Mouse (Mus musculus) heart, adult 2 months (tissue): Measurements from ENCODE around the gene Rnf130. TPM values are rescaled to one million over a fixed set of nuclear protein-coding genes. Genes with fewer than 3 reads are reported as not detected.

Experiments used
- DNase-seq, 2 experiments: peaks; one replicate each; pipeline ENCODE4 v3.0.0; 2021
- H3K27ac ChIP-seq: fragments of 200-600 bp; 2 replicates; pipeline ENCODE4 v1.8.1; 2022
- H3K27me3 ChIP-seq: fragments of 200-500 bp; 2 replicates; pipeline ENCODE4 v1.6.1; 2012; ENCODE audit warnings: mild to moderate bottlenecking, low read length, inconsistent platforms, mixed read lengths; ENCODE audit not compliant: control insufficient read depth, insufficient read depth
- H3K36me3 ChIP-seq: fragments of 200-500 bp; 2 replicates; pipeline ENCODE4 v1.6.1; 2012; ENCODE audit warnings: low read length, inconsistent platforms; ENCODE audit not compliant: control insufficient read depth, insufficient read depth
- H3K4me1 ChIP-seq: fragments of 200-500 bp; 2 replicates; pipeline ENCODE4 v1.6.1; 2011; ENCODE audit warnings: low read length; ENCODE audit not compliant: control insufficient read depth, insufficient read depth
- H3K4me3 ChIP-seq: fragments of 200-600 bp; 2 replicates; pipeline ENCODE4 v1.8.1; 2022
- H3K79me2 ChIP-seq: fragments of 200-500 bp; replicated peaks from 2 replicates; pipeline ENCODE4 v1.6.1; 2012; ENCODE audit warnings: mild to moderate bottlenecking, inconsistent platforms, low read length, moderate library complexity, mixed read lengths; ENCODE audit not compliant: control insufficient read depth, insufficient read depth
- H3K9ac ChIP-seq: fragments of 200-500 bp; 2 replicates; pipeline ENCODE4 v1.6.1; 2012; ENCODE audit warnings: low read depth, mild to moderate bottlenecking, control low read depth, inconsistent platforms, low read length, mixed read lengths
- CTCF ChIP-seq: fragments of 200-600 bp; IDR thresholded peaks from 2 replicates; pipeline ENCODE4 v1.8.1; 2022; ENCODE audit warnings: antibody characterized with exemption, mild to moderate bottlenecking, moderate library complexity
- EP300 ChIP-seq: fragments of 200-500 bp; IDR thresholded peaks from 2 replicates; pipeline ENCODE4 v1.6.1; 2011; ENCODE audit warnings: low read depth, low read length, control low read depth; ENCODE audit not compliant: insufficient read depth
- POLR2A ChIP-seq: fragments of 200-500 bp; IDR thresholded peaks from 2 replicates; pipeline ENCODE4 v1.6.1; 2011; ENCODE audit warnings: mild to moderate bottlenecking, low read depth, low read length, control low read depth; ENCODE audit not compliant: insufficient read depth
- WGBS: fragments of 180-500 bp; shearing (Covaris S2); methylation state at CpG from one replicate; pipeline ENCODE4 v1.1.7; 2018; 5-methylcytosine and 5-hydroxymethylcytosine counted together
- intact Hi-C: fragments of 180-260 bp; cut with DNase I; formaldehyde crosslinking; loops from one replicate; pipeline ENCODE4 v1.15.1; 2025
- polyA plus RNA-seq: library from polyadenylated mRNA; depleted of rRNA; stranded (reverse); fragments of >200 nt; gene quantifications from 2 replicates; pipeline ENCODE4 v1.2.3, GENCODE M21; 2012
- total RNA-seq, 2 experiments: library from RNA; stranded (reverse); gene quantifications; 2 replicates each; pipeline ENCODE4 v1.2.3; 2021

Gene Rnf130
- total and polyA plus RNA-seq, 3 experiments: 26.6 to 53.2 (median 49.5) TPM

GRCm38 (mm10) chr11:50104016-50104415, 78.9 kb downstream of the Rnf130 start:
- intact Hi-C loops: no loop called here
- Histone ChIP-seq H3K4me1 (peaks cover 10% of the 10 kb centered on the region), H3K9ac (no peak overlapping the region), H3K36me3 (peaks cover 6% of the 10 kb centered on the region; the same call in 1 of the 2 replicates), H3K79me2 (no peaks in the 10 kb centered on the region), H3K27ac (no peak overlapping the region), H3K27me3 (no peaks in the 10 kb centered on the region), H3K4me3 (no peak overlapping the region)
- 78% methylated on average over 6 of the region's 6 CpGs for WGBS
- TF ChIP-seq CTCF (no peak), EP300 (no peak), POLR2A (no peak)
- DNase-seq: no peak

- intact Hi-C loops: loop anchor here (5.0 kb wide), 1 partner anchor 38 kb away; no protein-coding TSS in a partner anchor
- Histone ChIP-seq H3K27ac (no peak overlapping the region), H3K9ac (no peak overlapping the region), H3K4me1 (peaks cover 10% of the 10 kb centered on the region), H3K27me3 (no peaks in the 10 kb centered on the region), H3K79me2 (no peaks in the 10 kb centered on the region), H3K4me3 (no peak overlapping the region), H3K36me3 (0 out of 2 replicates have a peak, but pooled peaks cover 2% of the 10 kb centered on the region)
- no peak for DNase-seq
- WGBS: 80% methylated on average over 5 of the region's 5 CpGs
- TF ChIP-seq CTCF: no peak
- TF ChIP-seq POLR2A: no peak
- TF ChIP-seq EP300: no peak
These were observed 80.1 kb downstream of the Rnf130 start for GRCm38 (mm10) chr11:50105237-50105636.

DNA sequence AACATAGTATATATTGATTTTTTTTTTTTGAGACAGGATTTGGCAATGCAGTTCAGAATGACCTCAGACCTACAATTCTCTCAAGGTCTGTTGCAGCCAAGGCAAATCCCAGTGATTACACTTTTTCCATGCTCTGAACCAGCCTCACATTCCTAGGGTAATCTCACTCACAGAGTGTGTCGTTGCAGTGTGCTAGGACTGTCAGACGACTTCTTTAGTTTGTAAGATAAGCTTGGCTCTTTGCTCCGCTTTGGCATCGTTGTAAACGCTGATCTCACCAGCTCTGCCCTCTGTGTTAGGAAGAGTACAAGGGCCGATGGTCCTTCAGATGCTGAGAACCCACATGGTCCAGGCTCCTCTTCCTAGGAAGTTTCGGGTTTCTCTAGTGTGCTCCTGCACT, 80.9 kb downstream of the Rnf130 start:
- TF ChIP-seq EP300 (no peak), POLR2A (no peak), CTCF (no peak)
- 36% methylated on average over 7 of the region's 7 CpGs for WGBS
- Histone ChIP-seq H3K27ac (no peak overlapping the region), H3K4me3 (no peak overlapping the region), H3K36me3 (0 out of 2 replicates have a peak, but pooled peaks cover 2% of the 10 kb centered on the region), H3K9ac (no peak overlapping the region), H3K79me2 (no peaks in the 10 kb centered on the region), H3K4me1 (peaks cover 10% of the 10 kb centered on the region), H3K27me3 (no peaks in the 10 kb centered on the region)
- intact Hi-C loops: loop anchor here (5.0 kb wide), 1 partner anchor 39 kb away; no protein-coding TSS in a partner anchor
- DNase-seq: no peak

GRCm38 (mm10) chr11:50108823-50109244, 83.7 kb downstream of the Rnf130 start:
- Histone ChIP-seq H3K9ac (no peak overlapping the region; the same call in 1 of the 2 replicates), H3K4me3 (no peak overlapping the region), H3K4me1 (peaks cover 10% of the 10 kb centered on the region), H3K27me3 (no peaks in the 10 kb centered on the region), H3K27ac (peak overlapping the region; percentile 64), H3K36me3 (0 out of 2 replicates have a peak, but pooled peaks cover 2% of the 10 kb centered on the region), H3K79me2 (no peaks in the 10 kb centered on the region)
- intact Hi-C loops: loop anchor here (2.0 to 5.0 kb wide), 2 partner anchors 42 to 84 kb away; partner anchors contain the start of gene Rnf130
- DNase-seq: peak in 1 of 2 experiments; percentile 33
- 42% methylated on average over 8 of the region's 8 CpGs for WGBS
- TF ChIP-seq POLR2A: peak; percentile 20; the same call in 1 of the 2 replicates
- TF ChIP-seq EP300: no peak

DNA sequence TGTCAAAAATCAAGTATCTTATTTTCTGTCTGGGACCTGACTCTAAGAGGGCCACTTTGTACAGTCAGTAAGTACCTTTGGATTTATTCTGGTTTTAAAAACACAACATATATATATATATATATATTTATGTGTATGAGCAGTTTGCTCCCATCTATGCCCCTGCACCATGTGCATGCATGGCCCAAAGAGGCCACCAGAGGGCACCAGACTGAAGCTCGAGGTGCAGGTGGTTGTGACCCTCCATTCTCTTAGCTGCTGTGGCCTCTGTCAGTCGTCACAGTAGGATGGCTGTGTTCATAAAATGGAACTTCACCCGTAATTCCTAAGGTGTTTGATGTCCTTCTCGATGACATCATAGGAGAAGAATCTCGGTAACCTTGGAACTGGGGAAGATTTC, 89.2 kb downstream of the Rnf130 start:
- H3K36me3 ChIP-seq: no peaks in the 10 kb centered on the region
- no peak for TF ChIP-seq EP300
- no peak for TF ChIP-seq POLR2A
- no peak; the same call in none of the 2 replicates for TF ChIP-seq CTCF

DNA sequence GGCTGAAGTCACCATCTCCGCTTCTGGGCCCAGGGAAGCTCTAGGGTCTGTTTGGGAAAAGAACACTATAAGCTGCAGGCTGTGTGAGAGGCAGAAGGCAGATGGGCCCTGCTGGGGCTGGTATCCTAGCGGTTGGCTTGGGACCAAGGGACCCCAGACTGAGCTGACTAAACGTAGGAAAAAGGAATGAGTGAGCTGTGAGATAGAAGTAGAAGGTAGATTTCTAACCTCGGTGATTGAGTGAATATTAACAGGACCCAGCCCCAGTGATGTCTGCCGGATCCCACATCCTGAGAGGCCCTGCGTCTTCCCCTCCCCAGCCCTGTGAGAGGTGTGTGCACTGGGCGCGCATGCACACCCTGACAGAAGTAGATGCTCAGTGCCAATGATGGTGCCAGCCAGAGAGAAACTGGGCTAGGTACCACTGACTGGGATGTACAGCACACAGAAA, 97.5 kb downstream of the Rnf130 start:
- TF ChIP-seq POLR2A: no peak
- no peak for TF ChIP-seq CTCF
- TF ChIP-seq EP300: no peak
- 93% methylated on average over 8 of the region's 8 CpGs for WGBS
- intact Hi-C loops: no loop called here
- DNase-seq: no peak
- Histone ChIP-seq H3K4me1 (no peaks in the 10 kb centered on the region), H3K27me3 (no peaks in the 10 kb centered on the region), H3K9ac (no peak overlapping the region), H3K79me2 (no peaks in the 10 kb centered on the region), H3K36me3 (no peaks in the 10 kb centered on the region), H3K27ac (no peak overlapping the region), H3K4me3 (no peak overlapping the region)

More for the DNA sequence above, 89.2 kb downstream of the Rnf130 start:
- Histone ChIP-seq H3K79me2 (no peaks in the 10 kb centered on the region), H3K4me1 (peaks cover 2% of the 10 kb centered on the region; the same call in 1 of the 2 replicates), H3K27ac (no peak overlapping the region), H3K4me3 (no peak overlapping the region), H3K27me3 (no peaks in the 10 kb centered on the region), H3K9ac (no peak overlapping the region)
- intact Hi-C loops: loop anchor here (5.0 kb wide), 1 partner anchor 127 kb away; no protein-coding TSS in a partner anchor
- 21% methylated on average over 5 of the region's 5 CpGs for WGBS
- peak; percentile 77 to 85 for DNase-seq
